Mouse (Mus musculus) forebrain, embryonic 11.5 days (tissue): ENCODE data around the gene A930017K11Rik. TPM values are rescaled to one million over a fixed set of nuclear protein-coding genes. Genes with fewer than 3 reads are reported as not detected.

Experiments
- ATAC-seq: fragments of 200-750 bp; cut with Nextera tagmentation; replicated peaks from 2 replicates; pipeline ENCODE4 v1.8.0; 2017; ENCODE audit warnings: moderate TSS enrichment; ENCODE audit not compliant: low FRiP score
- DNase-seq: peaks from one replicate; pipeline ENCODE4 v3.0.0-alpha.2; 2017; ENCODE audit warnings: low spot score
- H3K27ac ChIP-seq: fragments of 300-500 bp; sonication (generic); 2 replicates; pipeline ENCODE4 v1.5.1; 2014; ENCODE audit warnings: low read depth, low read length
- H3K27me3 ChIP-seq: fragments of 300-500 bp; sonication (generic); 2 replicates; pipeline ENCODE4 v1.6.1; 2014; ENCODE audit warnings: mild to moderate bottlenecking, low read length, mixed read lengths; ENCODE audit not compliant: control insufficient read depth, insufficient read depth
- H3K36me3 ChIP-seq: fragments of 300-500 bp; sonication (generic); 2 replicates; pipeline ENCODE4 v1.6.1; 2014; ENCODE audit warnings: mild to moderate bottlenecking, low read length, moderate library complexity, mixed read lengths; ENCODE audit not compliant: control insufficient read depth, insufficient read depth
- H3K4me1 ChIP-seq: fragments of 300-500 bp; sonication (generic); replicated peaks from 2 replicates; pipeline ENCODE4 v1.6.1; 2014; ENCODE audit warnings: low read length, mixed read lengths; ENCODE audit not compliant: control insufficient read depth, insufficient read depth
- H3K4me2 ChIP-seq: fragments of 300-500 bp; sonication (generic); 2 replicates; pipeline ENCODE4 v1.6.1; 2014; ENCODE audit warnings: low read depth, mild to moderate bottlenecking, low read length, moderate library complexity, mixed read lengths; ENCODE audit not compliant: severe bottlenecking
- H3K4me3 ChIP-seq: fragments of 300-500 bp; sonication (generic); 2 replicates; pipeline ENCODE4 v1.5.1; 2014; ENCODE audit warnings: low read depth, low read length
- H3K9ac ChIP-seq: fragments of 300-500 bp; sonication (generic); 2 replicates; pipeline ENCODE4 v1.6.1; 2014; ENCODE audit warnings: low read length
- H3K9me3 ChIP-seq: fragments of 300-500 bp; sonication (generic); 2 replicates; pipeline ENCODE4 v1.6.1; 2016; ENCODE audit warnings: low read length, mixed read lengths; ENCODE audit not compliant: control insufficient read depth
- WGBS: fragments of 180-500 bp; shearing (Covaris S2); extraction: QIAGEN DNeasy Blood & Tissue Kit; methylation state at CpG from one replicate; pipeline ENCODE4 v1.1.7; 2014; 5-methylcytosine and 5-hydroxymethylcytosine counted together
- polyA plus RNA-seq: library from polyadenylated mRNA; unstranded; fragments of >200 nt; fragmentation: Nextera tagmentation; extraction: Ambion mirVana; gene quantifications from 2 replicates; pipeline ENCODE4 v1.2.1, GENCODE M21; 2014

The A930017K11Rik gene
- polyA plus RNA-seq, 1 experiment from 2014 or later, result not detected

DNA sequence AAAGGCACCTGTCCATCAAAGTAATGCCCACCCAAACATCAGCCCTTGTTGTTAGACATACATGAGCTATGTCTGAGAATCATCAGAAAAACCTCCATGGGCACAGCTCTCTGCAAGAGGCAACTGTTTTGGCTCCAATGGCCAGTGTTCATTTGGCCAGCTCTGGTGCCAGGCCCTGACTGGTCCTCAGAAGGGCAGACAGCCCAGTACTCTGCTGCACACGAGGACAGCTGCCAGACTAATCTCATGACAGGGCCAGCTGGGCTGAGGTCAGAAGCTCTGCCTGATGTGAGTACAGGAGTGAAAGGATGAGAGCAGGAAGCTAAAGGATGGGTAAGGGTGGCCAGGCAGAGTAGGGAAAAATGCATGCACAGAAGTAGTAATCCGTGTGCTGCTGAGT lies 27.0 kb downstream of the A930017K11Rik start:
- WGBS, result 78% methylated on average over 2 of the region's 2 CpGs
- Histone ChIP-seq H3K27ac (no peak overlapping the region), H3K9ac (no peak overlapping the region), H3K4me3 (no peak overlapping the region), H3K9me3 (no peaks in the 10 kb centered on the region), H3K4me2 (no peak overlapping the region), H3K4me1 (no peaks in the 10 kb centered on the region; the same call in 1 of the 2 replicates), H3K27me3 (no peaks in the 10 kb centered on the region), H3K36me3 (peaks cover 2% of the 10 kb centered on the region; the same call in 1 of the 2 replicates)
- DNase-seq (no peak), ATAC-seq (no peak)

GRCm38 (mm10) chr17:25922120-25922519 lies 30.2 kb downstream of the A930017K11Rik start:
- H3K4me2 ChIP-seq, result no peak overlapping the region
- peaks cover 5% of the 10 kb centered on the region for H3K4me1 ChIP-seq
- no peaks in the 10 kb centered on the region for H3K36me3 ChIP-seq
- DNase-seq (no peak), ATAC-seq (no peak)
- no peak overlapping the region for H3K4me3 ChIP-seq
- no peaks in the 10 kb centered on the region for H3K27me3 ChIP-seq
- H3K9ac ChIP-seq, result no peak overlapping the region
- WGBS, result 85% methylated on average over 5 of the region's 5 CpGs
- H3K27ac ChIP-seq, result no peak overlapping the region
- no peaks in the 10 kb centered on the region for H3K9me3 ChIP-seq

DNA sequence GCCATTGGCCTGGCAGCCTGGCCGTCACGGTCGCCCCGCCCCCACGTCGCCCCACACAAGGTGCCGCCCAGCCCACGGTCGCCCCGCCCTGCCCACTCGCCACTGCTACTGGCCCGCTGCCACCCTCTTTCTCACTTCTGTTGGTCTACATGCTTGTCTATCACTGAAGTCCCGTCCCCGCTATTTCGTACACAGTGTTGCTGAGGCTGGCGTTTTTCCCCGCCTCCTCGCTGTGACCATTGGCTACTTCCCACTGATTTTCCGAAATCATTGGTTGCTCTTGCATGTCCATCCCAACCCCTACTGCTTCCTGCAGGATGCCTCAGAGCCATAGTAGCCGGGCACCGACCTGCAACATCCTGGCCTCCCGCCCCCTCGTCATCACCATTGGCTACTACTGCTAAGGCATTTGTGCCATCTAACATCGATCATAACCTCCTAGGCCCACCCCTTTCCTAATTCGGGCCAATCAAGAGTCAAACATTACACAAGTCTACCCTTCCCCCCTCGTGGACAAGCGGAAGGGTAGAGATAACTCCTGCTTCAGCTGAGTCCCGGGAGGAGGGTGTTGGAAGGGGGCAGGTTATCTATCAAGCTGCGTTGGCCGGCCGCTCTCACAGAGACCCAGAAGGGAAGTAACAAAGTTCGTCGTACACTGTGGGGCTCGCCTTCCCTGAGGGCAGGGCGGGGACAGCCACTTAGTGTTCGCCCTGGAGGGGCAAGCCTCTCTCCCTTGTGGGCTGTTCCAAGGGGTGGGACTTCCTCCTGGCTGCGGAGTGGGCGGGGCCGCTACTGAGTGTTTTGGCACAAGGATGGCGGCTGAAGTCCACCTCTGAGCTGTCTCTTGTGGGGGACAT lies 32.4 kb downstream of the A930017K11Rik start:
- Histone ChIP-seq H3K4me2 (peak overlapping the region; percentile 85), H3K9ac (peak overlapping the region; percentile 68), H3K4me1 (peaks cover 5% of the 10 kb centered on the region), H3K9me3 (no peaks in the 10 kb centered on the region), H3K36me3 (no peaks in the 10 kb centered on the region), H3K27ac (peak overlapping the region; percentile 86), H3K4me3 (peak overlapping the region; percentile 96), H3K27me3 (no peaks in the 10 kb centered on the region)
- peak; percentile 98 for ATAC-seq
- WGBS, result under 1% methylated on average over 37 of the region's 40 CpGs
- peak; percentile 100 for DNase-seq

DNA sequence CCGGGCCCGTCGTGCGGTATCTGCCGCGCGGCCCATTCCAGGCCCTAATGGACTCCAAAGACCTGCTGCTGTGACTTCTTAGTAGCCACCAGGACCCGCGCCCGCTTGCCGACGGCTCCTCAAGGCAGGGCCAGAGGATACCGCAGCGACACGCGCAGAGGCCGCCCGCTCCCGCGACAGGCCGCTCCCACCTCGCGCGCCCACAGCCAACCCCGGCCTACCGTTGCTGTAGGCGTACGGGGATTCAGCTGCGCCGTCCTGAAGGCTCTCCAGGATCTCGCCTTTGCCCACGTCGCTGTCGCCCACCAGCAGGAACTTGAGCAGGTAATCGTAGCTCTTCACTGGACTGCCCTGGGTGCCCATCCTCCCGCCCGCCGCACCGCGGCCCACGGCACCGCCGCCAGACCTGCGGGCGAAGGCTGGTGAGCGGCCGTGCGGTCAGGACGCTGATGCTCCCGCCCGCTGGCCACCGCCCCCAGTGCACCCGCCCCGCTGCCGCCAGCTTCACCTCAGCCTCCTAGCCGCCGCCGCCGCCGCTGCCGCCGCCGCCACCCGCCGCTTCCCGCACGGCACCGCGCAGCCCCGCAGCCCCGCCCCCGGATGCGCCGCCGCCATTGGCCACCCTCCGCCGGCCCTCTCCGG lies 33.1 kb downstream of the A930017K11Rik start, which contains the start of gene Rab40c:
Gene Rab40c (minus strand): TSS at position 584 of the 642 bp plus-strand sequence.
- peak within 1 kb of the TSS; percentile 92 for H3K4me2 ChIP-seq
- ATAC-seq, result peak; percentile 6; the same call in 1 of the 2 replicates
- no peaks in the 10 kb centered on the region for H3K27me3 ChIP-seq
- H3K27ac ChIP-seq, result peak within 1 kb of the TSS; percentile 86
- under 1% methylated on average over 62 of the region's 78 CpGs for WGBS
- peak within 1 kb of the TSS; percentile 88 for H3K9ac ChIP-seq
- H3K36me3 ChIP-seq, result no peaks in the 10 kb centered on the region
- peak within 1 kb of the TSS; percentile 96 for H3K4me3 ChIP-seq
- peak; percentile 81 for DNase-seq
- H3K4me1 ChIP-seq, result peaks cover 5% of the 10 kb centered on the region
- no peaks in the 10 kb centered on the region for H3K9me3 ChIP-seq

GRCm38 (mm10) chr17:25918037-25918750 lies 34.2 kb downstream of the A930017K11Rik start:
- H3K27ac ChIP-seq, result no peak overlapping the region
- DNase-seq (no peak), ATAC-seq (no peak)
- no peaks in the 10 kb centered on the region for H3K9me3 ChIP-seq
- H3K4me2 ChIP-seq, result peak overlapping the region; percentile 92
- H3K9ac ChIP-seq, result peak overlapping the region; percentile 88; the same call in 1 of the 2 replicates
- peaks cover 5% of the 10 kb centered on the region for H3K4me1 ChIP-seq
- peak overlapping the region; percentile 96 for H3K4me3 ChIP-seq
- no peaks in the 10 kb centered on the region for H3K27me3 ChIP-seq
- no peaks in the 10 kb centered on the region for H3K36me3 ChIP-seq
- 83% methylated on average over 9 of the region's 9 CpGs for WGBS

GRCm38 (mm10) chr17:25916931-25917647 lies 35.3 kb downstream of the A930017K11Rik start:
- Histone ChIP-seq H3K27ac (no peak overlapping the region), H3K4me3 (no peak overlapping the region), H3K27me3 (no peaks in the 10 kb centered on the region), H3K36me3 (no peaks in the 10 kb centered on the region), H3K9ac (no peak overlapping the region), H3K4me1 (peaks cover 5% of the 10 kb centered on the region), H3K9me3 (no peaks in the 10 kb centered on the region), H3K4me2 (no peak overlapping the region)
- DNase-seq, result no peak
- 91% methylated on average over 8 of the region's 8 CpGs for WGBS
- ATAC-seq, result no peak

- H3K27ac ChIP-seq, result no peak overlapping the region
- H3K4me2 ChIP-seq, result no peak overlapping the region
- H3K36me3 ChIP-seq, result no peaks in the 10 kb centered on the region
- H3K27me3 ChIP-seq, result no peaks in the 10 kb centered on the region
- H3K9ac ChIP-seq, result no peak overlapping the region
- ATAC-seq (no peak), DNase-seq (no peak)
- 84% methylated on average over 4 of the region's 4 CpGs for WGBS
- H3K4me3 ChIP-seq, result no peak overlapping the region
- H3K9me3 ChIP-seq, result no peaks in the 10 kb centered on the region
- peaks cover 5% of the 10 kb centered on the region for H3K4me1 ChIP-seq
Measured at GRCm38 (mm10) chr17:25914295-25914694, 38.1 kb downstream of the A930017K11Rik start.

DNA sequence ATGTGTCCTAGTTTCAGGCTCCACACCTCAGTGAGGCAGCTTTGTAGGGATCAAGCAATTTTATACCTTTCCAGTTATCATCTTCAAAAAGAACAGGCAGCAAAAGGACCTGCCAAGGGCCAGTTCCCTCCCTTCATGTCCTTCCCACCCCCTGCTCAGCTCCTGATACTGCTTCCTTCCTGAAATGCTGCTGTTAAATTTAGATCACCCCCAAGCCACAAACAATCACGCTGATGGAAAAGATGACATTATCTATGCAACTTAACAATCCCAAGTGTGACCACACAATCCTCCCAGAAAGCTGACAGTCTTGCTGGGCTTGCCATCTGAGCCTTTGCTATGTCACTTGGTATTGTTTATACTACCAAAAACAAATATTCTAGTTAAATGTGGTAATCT lies 38.5 kb downstream of the A930017K11Rik start:
- no peaks in the 10 kb centered on the region for H3K36me3 ChIP-seq
- 77% methylated on average over 1 of the region's 1 CpGs for WGBS
- ATAC-seq (no peak), DNase-seq (no peak)
- no peak overlapping the region for H3K9ac ChIP-seq
- H3K9me3 ChIP-seq, result no peaks in the 10 kb centered on the region
- no peak overlapping the region for H3K4me2 ChIP-seq
- H3K27ac ChIP-seq, result no peak overlapping the region
- H3K4me1 ChIP-seq, result peaks cover 5% of the 10 kb centered on the region
- no peak overlapping the region for H3K4me3 ChIP-seq
- H3K27me3 ChIP-seq, result no peaks in the 10 kb centered on the region
